Mouse (Mus musculus) induced T-regulatory cell, adult 2 months (primary cell): ENCODE results near the gene Mbd5.
A peak's percentile ranks its signal among the peaks of the same experiment; 100 is the strongest.
"Not testable (repeated sequence)": the region's sequence is repeated elsewhere in the genome, so short reads cannot be mapped to it uniquely, and the experiment has no call there.

Experiments
- DNase-seq: peaks from one replicate; pipeline ENCODE4 v3.0.0-alpha.2; 2012; ENCODE audit warnings: low read depth

Mbd5 gene

GRCm38 (mm10) chr2:49169766-49170165, 220.5 kb downstream of the Mbd5 start:
- no peak for DNase-seq

GRCm38 (mm10) chr2:49177015-49177414, 227.7 kb downstream of the Mbd5 start:
- peak; percentile 47 for DNase-seq

GRCm38 (mm10) chr2:49190984-49191383, 241.7 kb downstream of the Mbd5 start:
- no peak for DNase-seq

- DNase-seq: no peak
Measured at GRCm38 (mm10) chr2:49191695-49192094, 242.4 kb downstream of the Mbd5 start.

- DNase-seq: no peak
Measured at GRCm38 (mm10) chr2:49204081-49204480, 254.8 kb downstream of the Mbd5 start.

- DNase-seq: not testable (repeated sequence)
Measured at GRCm38 (mm10) chr2:49205692-49206091, 256.4 kb downstream of the Mbd5 start.

DNA sequence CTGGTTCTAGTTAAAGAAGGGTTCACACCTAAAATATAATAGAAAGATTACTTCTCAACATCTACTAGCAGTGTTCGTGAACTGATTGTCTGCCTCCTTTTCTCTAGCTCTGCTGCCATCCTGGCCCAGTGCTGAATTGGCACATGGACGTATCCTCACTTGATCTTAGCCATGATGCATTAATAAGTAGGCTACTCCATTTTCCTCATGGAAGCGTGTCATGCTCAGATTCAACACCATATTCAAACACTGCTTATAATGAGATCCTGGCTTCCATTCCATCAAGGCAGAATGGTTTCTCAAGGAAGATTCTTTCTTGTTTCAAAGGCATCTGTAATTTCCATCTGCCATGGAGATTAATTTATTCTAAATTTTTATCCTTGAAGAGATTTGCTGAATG, 260.0 kb downstream of the Mbd5 start:
- no peak for DNase-seq

GRCm38 (mm10) chr2:49210408-49210807, 261.1 kb downstream of the Mbd5 start:
- DNase-seq: no peak

DNA sequence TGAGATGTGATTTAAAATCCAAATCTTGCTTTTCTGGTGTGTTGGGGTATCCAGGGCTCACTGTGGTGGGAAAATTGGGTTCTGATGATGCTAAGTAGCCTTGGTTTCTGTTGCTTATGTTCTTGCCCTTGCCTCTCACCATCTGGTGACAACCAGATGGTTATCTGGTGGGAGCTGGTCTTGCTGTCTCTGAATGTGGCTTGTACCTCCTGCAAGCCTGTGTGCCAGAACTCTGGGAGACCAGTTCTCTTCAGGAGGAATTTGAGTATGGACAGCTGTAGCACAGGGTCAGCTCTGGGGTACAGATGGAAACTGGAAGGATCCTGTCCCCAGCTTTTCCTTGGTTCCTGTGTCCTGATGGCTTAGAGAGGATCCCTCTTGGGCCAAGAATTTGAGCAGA, 280.4 kb downstream of the Mbd5 start:
- DNase-seq: no peak

DNA sequence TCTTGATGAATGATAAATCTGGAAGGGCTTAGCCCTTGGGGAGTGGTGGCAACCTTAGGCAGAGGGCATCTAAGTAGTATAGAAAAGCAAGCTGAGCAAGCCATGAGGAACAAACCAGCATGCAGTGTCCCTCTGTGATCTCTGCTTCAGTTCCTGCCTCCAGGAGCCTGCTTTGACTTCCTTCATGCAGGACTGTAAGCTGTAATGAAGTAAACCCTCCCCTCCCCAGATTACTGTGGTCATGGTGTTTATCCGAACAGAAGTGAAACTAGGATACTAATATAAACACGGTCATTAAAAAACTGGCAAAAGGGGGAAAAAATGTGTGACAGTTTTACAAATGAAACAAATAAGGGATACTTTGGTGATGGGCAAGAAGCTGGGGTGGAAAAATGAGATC, 284.8 kb downstream of the Mbd5 start:
- DNase-seq: no peak

- DNase-seq: no peak
Measured at GRCm38 (mm10) chr2:49241715-49242114, 292.4 kb downstream of the Mbd5 start.

GRCm38 (mm10) chr2:49264092-49264491, 314.8 kb downstream of the Mbd5 start:
- DNase-seq: no peak

DNA sequence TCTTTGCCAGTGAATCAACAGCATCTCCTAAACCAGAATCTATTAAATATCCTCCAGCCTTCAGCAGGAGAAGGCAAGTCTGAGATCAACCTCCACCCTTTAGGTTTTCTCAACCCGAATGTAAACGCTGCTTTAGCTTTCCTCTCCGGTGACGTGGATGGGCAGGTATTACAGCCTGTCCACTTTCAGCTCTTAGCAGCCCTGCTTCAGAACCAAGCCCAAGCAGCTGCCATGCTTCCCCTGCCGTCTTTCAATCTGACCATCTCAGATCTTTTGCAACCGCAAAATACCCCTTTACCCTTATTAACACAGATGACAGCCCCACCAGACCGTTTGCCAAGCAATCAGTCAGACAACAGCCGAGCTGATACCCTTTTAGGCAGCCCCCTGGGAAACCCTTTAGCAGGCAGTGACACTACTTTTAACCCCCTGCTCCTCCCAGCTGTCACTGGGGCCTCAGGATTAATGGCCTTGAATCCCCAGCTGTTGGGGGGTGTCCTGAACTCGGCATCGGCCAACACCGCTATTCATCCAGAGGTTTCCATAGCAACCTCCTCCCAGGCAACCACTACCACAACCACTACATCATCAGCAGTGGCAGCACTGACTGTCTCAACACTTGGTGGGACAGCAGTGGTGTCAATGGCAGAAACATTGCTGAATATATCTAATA, 323.1 kb downstream of the Mbd5 start:
- DNase-seq: no peak

- no peak for DNase-seq
Measured at GRCm38 (mm10) chr2:49276017-49276722, 326.9 kb downstream of the Mbd5 start.

- no peak for DNase-seq
Measured at GRCm38 (mm10) chr2:49280496-49280895, 331.2 kb downstream of the Mbd5 start.

- no peak for DNase-seq
Measured at GRCm38 (mm10) chr2:49283583-49283982, 334.3 kb downstream of the Mbd5 start.

GRCm38 (mm10) chr2:49286965-49287364, 337.7 kb downstream of the Mbd5 start:
- no peak for DNase-seq

GRCm38 (mm10) chr2:49291709-49292108, 342.4 kb downstream of the Mbd5 start:
- DNase-seq: no peak

DNA sequence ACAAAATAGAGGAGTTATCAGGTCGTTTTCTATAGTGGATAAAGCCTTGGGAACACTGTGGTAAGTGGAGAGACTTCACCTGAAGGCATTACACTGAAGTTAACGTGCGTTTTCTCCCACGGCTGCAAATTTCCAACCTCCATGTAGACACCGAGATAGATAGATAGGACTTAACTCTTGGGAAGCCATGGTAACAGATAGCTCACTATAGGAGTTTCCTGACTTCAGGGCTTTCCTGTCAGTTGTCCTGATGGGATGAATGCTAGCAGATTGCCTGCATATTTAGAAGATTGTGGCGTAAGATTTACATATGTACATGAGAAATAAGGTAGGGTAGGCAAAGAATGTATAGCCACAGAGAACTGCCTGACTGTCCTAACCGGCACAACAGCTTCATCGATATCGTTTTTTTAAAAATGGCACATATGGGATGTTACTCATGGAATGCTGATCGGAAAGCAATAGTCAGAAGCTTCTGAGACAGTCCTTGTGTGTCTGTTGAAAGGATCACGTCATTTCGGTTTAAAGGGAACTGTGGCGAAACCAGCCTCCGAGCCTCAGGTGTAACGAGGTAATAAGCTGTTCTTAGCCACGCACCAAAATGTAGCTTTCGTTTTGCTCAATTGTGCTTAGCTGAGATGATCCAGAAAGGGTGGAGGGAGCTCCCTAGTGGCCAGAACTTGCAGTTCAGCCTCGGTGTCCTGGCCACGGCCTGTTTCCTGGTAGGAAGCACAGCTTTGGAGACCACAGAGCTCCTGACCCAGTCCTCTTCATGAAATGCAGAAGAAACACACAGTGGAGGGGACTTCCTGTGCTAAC, 363.5 kb downstream of the Mbd5 start:
- DNase-seq: peak; percentile 89

DNA sequence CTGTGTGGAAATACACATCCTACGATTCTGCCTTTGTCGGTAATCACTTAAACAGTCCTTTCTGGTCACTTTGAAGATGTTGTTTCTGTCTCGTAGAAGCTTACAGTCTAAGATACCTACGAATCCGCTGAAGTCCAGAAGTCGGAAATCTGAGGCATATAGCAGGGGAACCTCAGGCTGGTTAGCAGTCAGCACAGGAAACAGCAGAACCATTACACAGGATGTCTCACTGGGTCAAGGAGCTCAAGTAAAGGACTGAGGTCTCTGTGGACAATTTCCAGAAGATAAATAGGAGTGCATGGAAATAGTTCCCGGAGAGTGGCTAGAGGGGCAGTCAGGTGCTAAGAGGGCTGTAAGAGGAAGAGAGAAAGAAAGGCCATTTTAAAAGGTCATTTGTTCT, 384.3 kb downstream of the Mbd5 start:
- DNase-seq: peak; percentile 5

GRCm38 (mm10) chr2:49335267-49335666, 386.0 kb downstream of the Mbd5 start:
- DNase-seq: no peak

- no peak for DNase-seq
Measured at GRCm38 (mm10) chr2:49344287-49344686, 395.0 kb downstream of the Mbd5 start.

- no peak for DNase-seq
Measured at GRCm38 (mm10) chr2:49345786-49346185, 396.5 kb downstream of the Mbd5 start.
